Mouse (Mus musculus): ENCODE results near the gene Itpr2.
A peak's percentile ranks its signal among the peaks of the same experiment; 100 is the strongest.

Gene Itpr2

GRCm38 (mm10) chr6:146504459-146504858 is 2.4 kb upstream of the Itpr2 start:
- no peak for DNase-seq (ENCODE audit: low spot score)

- no peak for DNase-seq (ENCODE audit: low spot score)
Measured at GRCm38 (mm10) chr6:146502856-146503255, 833 bp upstream of the Itpr2 start.

GRCm38 (mm10) chr6:146501316-146501865 is 632 bp downstream of the Itpr2 start:
- DNase-seq (ENCODE audit: low spot score), result peak; percentile 17

- DNase-seq (ENCODE audit: low spot score), result no peak
Measured at GRCm38 (mm10) chr6:146500771-146501170, 1.3 kb downstream of the Itpr2 start.

- no peak for DNase-seq (ENCODE audit: low spot score)
Measured at GRCm38 (mm10) chr6:146500206-146500605, 1.8 kb downstream of the Itpr2 start.

GRCm38 (mm10) chr6:146499566-146499965 is 2.5 kb downstream of the Itpr2 start:
- no peak for DNase-seq (ENCODE audit: low spot score)

GRCm38 (mm10) chr6:146498416-146498815 is 3.6 kb downstream of the Itpr2 start:
- no peak for DNase-seq (ENCODE audit: low spot score)

- DNase-seq (ENCODE audit: low spot score), result no peak
Measured at GRCm38 (mm10) chr6:146497866-146498265, 4.2 kb downstream of the Itpr2 start.

GRCm38 (mm10) chr6:146497435-146497834 is 4.6 kb downstream of the Itpr2 start:
- no peak for DNase-seq (ENCODE audit: low spot score)

- DNase-seq (ENCODE audit: low spot score), result no peak
Measured at GRCm38 (mm10) chr6:146491680-146492079, 10.3 kb downstream of the Itpr2 start.

GRCm38 (mm10) chr6:146490416-146490960 is 11.5 kb downstream of the Itpr2 start:
- DNase-seq (ENCODE audit: low spot score), result no peak

- DNase-seq (ENCODE audit: low spot score), result no peak
Measured at GRCm38 (mm10) chr6:146489841-146490240, 12.2 kb downstream of the Itpr2 start.

GRCm38 (mm10) chr6:146488749-146489148 is 13.3 kb downstream of the Itpr2 start:
- no peak for DNase-seq (ENCODE audit: low spot score)

GRCm38 (mm10) chr6:146487079-146487478 is 14.9 kb downstream of the Itpr2 start:
- no peak for DNase-seq (ENCODE audit: low spot score)

GRCm38 (mm10) chr6:146486073-146486472 is 15.9 kb downstream of the Itpr2 start:
- DNase-seq (ENCODE audit: low spot score), result no peak

- DNase-seq (ENCODE audit: low spot score), result no peak
Measured at GRCm38 (mm10) chr6:146481441-146481840, 20.6 kb downstream of the Itpr2 start.

GRCm38 (mm10) chr6:146480925-146481324 is 21.1 kb downstream of the Itpr2 start:
- DNase-seq (ENCODE audit: low spot score), result no peak

GRCm38 (mm10) chr6:146478888-146479683 is 22.9 kb downstream of the Itpr2 start:
- DNase-seq (ENCODE audit: low spot score), result no peak

- DNase-seq (ENCODE audit: low spot score), result no peak
Measured at GRCm38 (mm10) chr6:146476865-146477264, 25.2 kb downstream of the Itpr2 start.

GRCm38 (mm10) chr6:146474166-146474565 is 27.9 kb downstream of the Itpr2 start:
- no peak for DNase-seq (ENCODE audit: low spot score)

GRCm38 (mm10) chr6:146473216-146473955 is 28.6 kb downstream of the Itpr2 start:
- no peak for DNase-seq (ENCODE audit: low spot score)

- no peak for DNase-seq (ENCODE audit: low spot score)
Measured at GRCm38 (mm10) chr6:146470378-146470777, 31.6 kb downstream of the Itpr2 start.

- DNase-seq (ENCODE audit: low spot score), result no peak
Measured at GRCm38 (mm10) chr6:146469936-146470335, 32.1 kb downstream of the Itpr2 start.
